ENCODE assay signal across 24 mouse cellular contexts in the genomic region with DNA sequence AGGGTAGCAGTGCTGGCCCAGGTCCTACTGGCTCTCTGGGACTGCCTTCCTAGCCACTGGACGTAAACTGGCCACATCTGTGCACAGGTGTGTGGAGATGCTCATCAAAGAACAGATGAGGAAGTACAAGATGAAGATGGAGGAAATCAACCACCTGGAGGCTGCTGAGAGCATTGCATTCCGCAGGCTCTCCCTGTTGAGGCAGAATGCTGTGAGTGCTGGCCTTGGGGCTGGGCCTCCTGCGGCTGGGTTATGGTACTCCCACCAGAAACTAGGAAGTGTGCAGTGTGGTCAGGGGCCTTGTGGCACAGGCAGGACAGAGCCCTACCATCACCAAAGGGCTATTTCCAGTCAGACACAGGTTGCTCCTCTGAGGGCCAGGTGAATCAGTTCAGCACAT. TPM values are rescaled to one million over a fixed set of nuclear protein-coding genes. Genes with fewer than 3 reads are reported as not detected.
DNase-seq lines count a peak whose midpoint lies in the region; ATAC-seq and TF ChIP-seq lines count a peak whose summit lies in the region.
"Had no signal": no experiment of that assay in that cellular context is flagged by ENCODE, and none has a peak within 500 bp of the region (broad histone marks: within the 10 kb centered on the region; RNA-seq: fewer than 3 reads in every experiment).

No protein-coding gene starts in this region.

- no peaks in the 10 kb centered on the region for H3K27me3 ChIP-seq in forebrain, postnatal 0 days (ENCODE audit: insufficient read depth, low read length)
- no peaks in the 10 kb centered on the region for H3K27me3 ChIP-seq in forebrain, embryonic 10.5 days (ENCODE audit: poor library complexity, severe bottlenecking)
- no peaks in the 10 kb centered on the region for H3K27me3 ChIP-seq in liver, embryonic 12.5 days (replicated peaks)
- no peaks in the 10 kb centered on the region for H3K27me3 ChIP-seq in E14TG2a.4 (ENCODE audit: insufficient read depth, low read length)
- H3K27me3 ChIP-seq in liver, postnatal 0 days (ENCODE audit: insufficient read depth, low read length): no peaks in the 10 kb centered on the region
- H3K27me3 ChIP-seq: embryonic facial prominence, embryonic 12.5 days; heart, embryonic 15.5 days; hindbrain, embryonic 12.5 days; limb, embryonic 15.5 days; megakaryocyte, embryonic 14.5 days; midbrain, embryonic 12.5 days; neural tube, embryonic 13.5 days had no signal

- H3K9me3 ChIP-seq in forebrain, postnatal 0 days (ENCODE audit: low read length): no peaks in the 10 kb centered on the region
- no peaks in the 10 kb centered on the region for H3K9me3 ChIP-seq in forebrain, embryonic 10.5 days
- H3K9me3 ChIP-seq in liver, embryonic 12.5 days (replicated peaks): no peaks in the 10 kb centered on the region
- H3K9me3 ChIP-seq in E14TG2a.4 (ENCODE audit: low read length): no peaks in the 10 kb centered on the region
- no peaks in the 10 kb centered on the region for H3K9me3 ChIP-seq in liver, postnatal 0 days (ENCODE audit: low read length)
- H3K9me3 ChIP-seq: embryonic facial prominence, embryonic 12.5 days; heart, embryonic 15.5 days; hindbrain, embryonic 12.5 days; limb, embryonic 10.5 days; limb, embryonic 15.5 days; megakaryocyte, embryonic 14.5 days; midbrain, embryonic 12.5 days; neural tube, embryonic 13.5 days had no signal

- peaks cover 78% of the 10 kb centered on the region for H3K36me3 ChIP-seq in forebrain, postnatal 0 days (ENCODE audit: insufficient read depth)
- peaks cover 80% of the 10 kb centered on the region for H3K36me3 ChIP-seq in forebrain, embryonic 10.5 days (replicated peaks)
- H3K36me3 ChIP-seq in liver, embryonic 12.5 days: peaks cover 81% of the 10 kb centered on the region
- H3K36me3 ChIP-seq in E14TG2a.4 (ENCODE audit: insufficient read depth, low read length): peaks cover 75% of the 10 kb centered on the region
- H3K36me3 ChIP-seq in liver, postnatal 0 days (replicated peaks; ENCODE audit: insufficient read depth, low read length): peaks cover 58% of the 10 kb centered on the region

- H3K4me1 ChIP-seq in forebrain, postnatal 0 days (ENCODE audit: insufficient read depth): no peaks in the 10 kb centered on the region
- no peaks in the 10 kb centered on the region for H3K4me1 ChIP-seq in forebrain, embryonic 10.5 days
- H3K4me1 ChIP-seq in liver, embryonic 12.5 days: no peaks in the 10 kb centered on the region
- H3K4me1 ChIP-seq in E14TG2a.4 (replicated peaks; ENCODE audit: low read depth, low read length): peaks cover 22% of the 10 kb centered on the region
- H3K4me1 ChIP-seq in liver, postnatal 0 days (ENCODE audit: insufficient read depth): no peaks in the 10 kb centered on the region
- H3K4me1 ChIP-seq: embryonic facial prominence, embryonic 12.5 days; heart, embryonic 15.5 days; hindbrain, embryonic 12.5 days; limb, embryonic 10.5 days; limb, embryonic 15.5 days; midbrain, embryonic 12.5 days; neural tube, embryonic 13.5 days had no signal

- no peak overlapping the region for H3K27ac ChIP-seq in forebrain, postnatal 0 days (ENCODE audit: low read depth, low read length)
- no peak overlapping the region for H3K27ac ChIP-seq in forebrain, embryonic 10.5 days
- no peak overlapping the region for H3K27ac ChIP-seq in liver, embryonic 12.5 days
- no peak overlapping the region for H3K27ac ChIP-seq in liver, postnatal 0 days (ENCODE audit: low read depth)
- H3K27ac ChIP-seq: embryonic facial prominence, embryonic 12.5 days; heart, embryonic 15.5 days; hindbrain, embryonic 12.5 days; limb, embryonic 10.5 days; limb, embryonic 15.5 days; midbrain, embryonic 12.5 days; neural tube, embryonic 13.5 days had no signal

- no peak overlapping the region for H3K4me3 ChIP-seq in forebrain, postnatal 0 days (ENCODE audit: low read depth, low read length)
- no peak overlapping the region for H3K4me3 ChIP-seq in forebrain, embryonic 10.5 days
- H3K4me3 ChIP-seq in liver, embryonic 12.5 days: no peak overlapping the region
- peak overlapping the region; percentile 39; the same call in 1 of the 2 replicates for H3K4me3 ChIP-seq in E14TG2a.4 (replicated peaks; ENCODE audit: low read length)
- no peak overlapping the region for H3K4me3 ChIP-seq in liver, postnatal 0 days (ENCODE audit: low read depth, low read length)
- H3K4me3 ChIP-seq: embryonic facial prominence, embryonic 12.5 days; heart, embryonic 15.5 days; hindbrain, embryonic 12.5 days; limb, embryonic 10.5 days; limb, embryonic 15.5 days; megakaryocyte, embryonic 14.5 days; midbrain, embryonic 12.5 days; neural tube, embryonic 13.5 days had no signal

- H3K4me2 ChIP-seq in forebrain, postnatal 0 days (ENCODE audit: low read depth): no peak overlapping the region
- no peak overlapping the region for H3K4me2 ChIP-seq in liver, embryonic 12.5 days
- H3K4me2 ChIP-seq in liver, postnatal 0 days (ENCODE audit: low read depth, low read length): no peak overlapping the region
- H3K4me2 ChIP-seq: embryonic facial prominence, embryonic 12.5 days; heart, embryonic 15.5 days; hindbrain, embryonic 12.5 days; limb, embryonic 15.5 days; midbrain, embryonic 12.5 days; neural tube, embryonic 13.5 days had no signal

- 91% methylated on average over 3 of the region's 3 CpGs for WGBS in forebrain, postnatal 0 days
- 80% methylated on average over 3 of the region's 3 CpGs for WGBS in forebrain, embryonic 10.5 days
- WGBS in liver, embryonic 12.5 days (ENCODE audit: insufficient replicate concordance): 80% methylated on average over 3 of the region's 3 CpGs
- 81% methylated on average over 3 of the region's 3 CpGs for WGBS in liver, postnatal 0 days (ENCODE audit: insufficient replicate concordance)

- DNase-seq in forebrain, postnatal 0 days: no peak
- no peak for DNase-seq in forebrain, embryonic 10.5 days (ENCODE audit: extremely low spot score, low spot score)
- no peak for DNase-seq in liver
- no peak for DNase-seq in liver, postnatal 0 days
- no peak for DNase-seq in lung, postnatal 10 days
- DNase-seq: adrenal gland, adult 8-10 months; cerebellum, adult 9-10 months; kidney, adult 11 months; kidney, postnatal 25 days; lung, adult 18-20 months; lung, postnatal 14 days; thymus, postnatal 14 days had no signal

- ATAC-seq in forebrain, postnatal 0 days: no peak
- ATAC-seq in liver, embryonic 12.5 days: no peak
- no peak for ATAC-seq in liver, postnatal 0 days
- no peak for ATAC-seq in cerebellum, adult (ENCODE audit: insufficient number of reproducible peaks, low FRiP score, low TSS enrichment)
- ATAC-seq: forebrain, embryonic 16.5 days had no signal

- no peak overlapping the region for H3K9ac ChIP-seq in forebrain, postnatal 0 days
- H3K9ac ChIP-seq in liver, embryonic 12.5 days: 0 out of 2 replicates have a peak overlapping the region, but pooled peaks have one; percentile 0
- no peak overlapping the region for H3K9ac ChIP-seq in liver, postnatal 0 days (replicated peaks)
- H3K9ac ChIP-seq: embryonic facial prominence, embryonic 12.5 days; heart, embryonic 15.5 days; hindbrain, embryonic 12.5 days; limb, embryonic 15.5 days; midbrain, embryonic 12.5 days; neural tube, embryonic 13.5 days had no signal

- TF ChIP-seq EP300 in liver, postnatal 0 days (IDR thresholded peaks at IDR 0.05; ENCODE audit: low read depth): no peak

- 0 out of 2 replicates have a peak, but pooled peaks have one; percentile 21 for TF ChIP-seq CTCF in forebrain, postnatal 0 days (IDR thresholded peaks at IDR 0.05; ENCODE audit: low read depth)
- TF ChIP-seq CTCF in E14TG2a.4 (conservative IDR thresholded peaks at IDR 0.05; ENCODE audit: low read length): peak; percentile 27; the same call in 1 of the 2 replicates
- TF ChIP-seq CTCF in liver, postnatal 0 days (IDR thresholded peaks at IDR 0.05; ENCODE audit: low read depth): peak; percentile 14; the same call in 1 of the 2 replicates

RNA-seq across cellular contexts. Expression of a gene that starts 8.6 kb away (rescaled TPM):
- total RNA-seq in forebrain, postnatal 0 days (2014; rRNA removed): 148 and 195 TPM in 2 replicates
- 124 and 140 TPM in 2 replicates for polyA plus RNA-seq in forebrain, postnatal 0 days (2015; fragmentation: Nextera tagmentation; extraction: Ambion mirVana)
- 81.4 and 82.7 TPM in 2 replicates for polyA plus RNA-seq in forebrain, embryonic 10.5 days (2016; fragmentation: Nextera tagmentation; extraction: Ambion mirVana)
- 60.2 and 61.1 TPM in 2 replicates for polyA plus RNA-seq in liver, embryonic 12.5 days (2016; fragmentation: Nextera tagmentation; extraction: Ambion mirVana)
- polyA plus RNA-seq in liver, postnatal 0 days (2015; fragmentation: Nextera tagmentation; extraction: Ambion mirVana): 62.8 and 64.6 TPM in 2 replicates

RNA-seq across cellular contexts. Expression of a gene that starts 13.1 kb away (rescaled TPM):
- 14.3 and 16.2 TPM in 2 replicates for total RNA-seq in forebrain, postnatal 0 days (2014; rRNA removed)
- polyA plus RNA-seq in forebrain, postnatal 0 days (2015; fragmentation: Nextera tagmentation; extraction: Ambion mirVana): 5.2 and 6.6 TPM in 2 replicates
- 3.5 and 4.0 TPM in 2 replicates for polyA plus RNA-seq in forebrain, embryonic 10.5 days (2016; fragmentation: Nextera tagmentation; extraction: Ambion mirVana)
- 6.8 and 6.9 TPM in 2 replicates for polyA plus RNA-seq in liver, embryonic 12.5 days (2016; fragmentation: Nextera tagmentation; extraction: Ambion mirVana)
- 5.3 and 5.9 TPM in 2 replicates for polyA plus RNA-seq in liver, postnatal 0 days (2015; fragmentation: Nextera tagmentation; extraction: Ambion mirVana)

RNA-seq across cellular contexts. Expression of a gene that starts 23.7 kb away (rescaled TPM):
- total RNA-seq in forebrain, postnatal 0 days (2014; rRNA removed): 59.0 and 63.9 TPM in 2 replicates
- polyA plus RNA-seq in forebrain, postnatal 0 days (2015; fragmentation: Nextera tagmentation; extraction: Ambion mirVana): 26.0 and 28.9 TPM in 2 replicates
- 47.8 and 49.0 TPM in 2 replicates for polyA plus RNA-seq in forebrain, embryonic 10.5 days (2016; fragmentation: Nextera tagmentation; extraction: Ambion mirVana)
- polyA plus RNA-seq in liver, embryonic 12.5 days (2016; fragmentation: Nextera tagmentation; extraction: Ambion mirVana): 35.3 and 38.8 TPM in 2 replicates
- 38.0 and 46.6 TPM in 2 replicates for polyA plus RNA-seq in liver, postnatal 0 days (2015; fragmentation: Nextera tagmentation; extraction: Ambion mirVana)

RNA-seq across cellular contexts. Expression of a gene that starts 37.6 kb away (rescaled TPM):
- 3.5 and 5.6 TPM in 2 replicates for total RNA-seq in forebrain, postnatal 0 days (2014; rRNA removed)
- polyA plus RNA-seq in forebrain, postnatal 0 days (2015; fragmentation: Nextera tagmentation; extraction: Ambion mirVana): 4.2 and 4.5 TPM in 2 replicates
- polyA plus RNA-seq in forebrain, embryonic 10.5 days (2016; fragmentation: Nextera tagmentation; extraction: Ambion mirVana): 5.8 and 5.9 TPM in 2 replicates
- 3.6 and 4.0 TPM in 2 replicates for polyA plus RNA-seq in liver, embryonic 12.5 days (2016; fragmentation: Nextera tagmentation; extraction: Ambion mirVana)
- polyA plus RNA-seq in liver, postnatal 0 days (2015; fragmentation: Nextera tagmentation; extraction: Ambion mirVana): 4.6 and 5.6 TPM in 2 replicates

RNA-seq across cellular contexts. Expression of a gene that starts 38.6 kb away (rescaled TPM):
- 87.2 and 94.0 TPM in 2 replicates for total RNA-seq in forebrain, postnatal 0 days (2014; rRNA removed)
- 98.9 and 107 TPM in 2 replicates for polyA plus RNA-seq in forebrain, postnatal 0 days (2015; fragmentation: Nextera tagmentation; extraction: Ambion mirVana)
- 106 and 108 TPM in 2 replicates for polyA plus RNA-seq in forebrain, embryonic 10.5 days (2016; fragmentation: Nextera tagmentation; extraction: Ambion mirVana)
- polyA plus RNA-seq in liver, embryonic 12.5 days (2016; fragmentation: Nextera tagmentation; extraction: Ambion mirVana): 79.0 and 82.6 TPM in 2 replicates
- polyA plus RNA-seq in liver, postnatal 0 days (2015; fragmentation: Nextera tagmentation; extraction: Ambion mirVana): 40.0 and 40.7 TPM in 2 replicates
